Mouse (Mus musculus) CH12.LX (cell line): Measurements from ENCODE around the gene Chchd3.

Experiments used
- CHD1 ChIP-seq: IDR thresholded peaks from 2 replicates; pipeline ENCODE4 v1.6.1; 2012; ENCODE audit warnings: low read depth, low read length, improper control_type of control experiment, inconsistent platforms
- CTCF ChIP-seq, 2 experiments: IDR thresholded peaks in 1 of 2; conservative IDR thresholded peaks in 1 of 2; 2 replicates each; pipeline ENCODE4 v1.5.1; 2011 to 2012; ENCODE audit warnings: low read depth in 2 of 2, low read length in 2 of 2, improper control_type of control experiment in 1 of 2, inconsistent platforms in 1 of 2, mild to moderate bottlenecking in 1 of 2, moderate library complexity in 1 of 2
- ELF1 ChIP-seq: IDR thresholded peaks from 2 replicates; pipeline ENCODE4 v1.6.1; 2014; ENCODE audit warnings: low read depth, mild to moderate bottlenecking, inconsistent platforms, low read length, improper control_type of control experiment
- EP300 ChIP-seq: IDR thresholded peaks from 2 replicates; pipeline ENCODE4 v1.6.1; 2011; ENCODE audit warnings: low read length, improper control_type of control experiment
- IRF4 ChIP-seq: IDR thresholded peaks from 2 replicates; pipeline ENCODE4 v1.6.1; 2014; ENCODE audit warnings: low read depth, mild to moderate bottlenecking, inconsistent platforms, low read length, improper control_type of control experiment
- MAX ChIP-seq: IDR thresholded peaks from 2 replicates; pipeline ENCODE4 v1.6.1; 2011; ENCODE audit warnings: low read length, improper control_type of control experiment
- MAZ ChIP-seq: IDR thresholded peaks from 2 replicates; pipeline ENCODE4 v1.6.1; 2012; ENCODE audit warnings: low read depth, mild to moderate bottlenecking, inconsistent platforms, low read length, improper control_type of control experiment, moderate library complexity
- NELFE ChIP-seq: IDR thresholded peaks from 2 replicates; pipeline ENCODE4 v1.6.1; 2011; ENCODE audit warnings: low read depth, low read length, improper control_type of control experiment
- POLR2A ChIP-seq: IDR thresholded peaks from 2 replicates; pipeline ENCODE4 v1.6.1; 2011; ENCODE audit warnings: low read depth, mild to moderate bottlenecking, improper control_type of control experiment, low read length
- RAD21 ChIP-seq: IDR thresholded peaks from 2 replicates; pipeline ENCODE4 v1.6.1; 2011; ENCODE audit warnings: low read depth, mild to moderate bottlenecking, low read length, improper control_type of control experiment, moderate library complexity
- SMC3 ChIP-seq: IDR thresholded peaks from 2 replicates; pipeline ENCODE4 v1.6.1; 2011; ENCODE audit warnings: low read depth, low read length, improper control_type of control experiment
- USF1 ChIP-seq: IDR thresholded peaks from 2 replicates; pipeline ENCODE4 v1.6.1; 2014; ENCODE audit warnings: low read depth, mild to moderate bottlenecking, inconsistent platforms, low read length, improper control_type of control experiment
- USF2 ChIP-seq: conservative IDR thresholded peaks from 2 replicates; pipeline ENCODE4 v1.6.1; 2011; ENCODE audit warnings: low read depth, low read length, improper control_type of control experiment
- ZNF384 ChIP-seq: IDR thresholded peaks from 2 replicates; pipeline ENCODE4 v1.6.1; 2012; ENCODE audit warnings: low read depth, low read length, improper control_type of control experiment, inconsistent platforms

- TF ChIP-seq POLR2A, result no peak
- no peak for TF ChIP-seq MAX
- TF ChIP-seq CTCF (conservative IDR thresholded peaks at IDR 0.05 in 1 of 2, IDR thresholded peaks at IDR 0.05 in 1 of 2; ENCODE audit: low read depth in 2 of 2, low read length in 2 of 2), result no peak
- TF ChIP-seq MAZ, result no peak
- TF ChIP-seq SMC3, result no peak
- no peak for TF ChIP-seq EP300
- no peak for TF ChIP-seq ELF1
- no peak for TF ChIP-seq USF2
- TF ChIP-seq ZNF384, result no peak
- no peak for TF ChIP-seq IRF4
- TF ChIP-seq RAD21, result no peak
- TF ChIP-seq NELFE, result no peak
- TF ChIP-seq CHD1, result no peak
- no peak for TF ChIP-seq USF1
Observed at GRCm38 (mm10) chr6:32993847-32994246, 66.2 kb downstream of the Chchd3 start.
